Mouse (Mus musculus) layer of hippocampus, adult 9-11 months (tissue): ENCODE results near the gene Fhl1.
A peak's percentile ranks its signal among the peaks of the same experiment; 100 is the strongest.

Experiments
- DNase-seq: peaks from one replicate; pipeline ENCODE4 v3.0.0; 2022

Gene Fhl1

DNA sequence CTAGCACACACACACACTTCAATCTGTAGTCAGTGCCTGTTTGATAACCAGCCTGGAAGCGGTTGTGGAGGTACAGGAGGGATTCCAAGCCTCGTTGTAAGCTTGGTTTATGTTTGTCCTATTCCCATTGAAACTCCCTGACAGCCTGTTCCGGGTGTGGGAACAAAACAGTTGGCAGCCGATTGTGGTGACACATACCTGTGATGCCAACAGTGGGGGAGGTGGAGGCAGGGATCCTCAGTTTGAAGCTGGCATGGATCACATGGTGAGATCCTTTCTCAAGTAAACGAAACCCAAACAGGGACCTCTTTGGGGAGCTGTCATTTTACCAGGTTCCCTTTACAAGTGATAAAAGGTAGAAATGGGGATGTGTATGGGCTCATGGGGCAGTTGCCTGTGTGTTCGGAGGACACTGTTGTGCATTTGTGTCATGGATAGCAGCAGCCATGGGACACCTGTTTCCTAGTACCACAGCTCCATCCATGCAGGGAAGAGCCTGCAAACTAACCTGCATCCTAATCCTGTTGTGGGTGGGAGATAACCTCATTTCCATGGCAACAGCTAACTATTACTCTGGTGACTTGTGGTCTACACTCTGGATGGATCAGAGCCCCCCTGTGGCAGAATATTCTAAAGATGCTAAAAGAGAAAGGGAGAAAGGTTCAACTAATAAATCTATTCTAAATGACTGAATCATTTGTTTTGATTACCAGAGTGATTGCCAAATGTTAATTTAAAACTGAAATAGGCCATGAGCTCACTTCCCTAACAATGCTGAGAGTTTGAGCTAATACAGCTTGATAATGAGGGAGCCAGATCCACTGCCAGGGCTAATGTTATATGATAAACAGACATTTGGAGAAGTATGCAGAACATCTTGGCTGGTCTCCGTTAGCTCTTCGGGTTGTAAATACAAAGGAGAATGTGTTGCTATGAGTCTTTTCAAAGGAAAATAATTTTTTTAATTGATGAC lies 22.0 kb downstream of the Fhl1 start:
- peak; percentile 46 for DNase-seq

DNA sequence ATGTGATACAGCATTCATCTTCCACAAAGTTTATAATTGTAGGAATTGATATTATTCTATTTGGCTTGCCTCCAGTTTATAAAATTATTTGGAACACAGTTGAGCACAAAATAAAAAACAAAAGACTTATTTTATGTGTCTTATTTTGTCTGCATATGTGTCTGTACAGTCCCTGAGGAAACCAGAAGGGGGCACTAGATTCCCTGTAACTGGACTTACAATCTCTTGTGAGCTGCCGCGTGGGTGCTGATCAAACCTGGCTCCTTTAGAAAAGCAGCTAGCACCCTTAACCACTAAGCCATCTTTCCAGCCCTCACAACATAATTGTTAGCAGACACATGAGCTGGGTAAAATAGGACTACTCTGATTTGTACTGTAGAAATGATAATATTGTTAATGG lies 24.1 kb downstream of the Fhl1 start:
- peak; percentile 6 for DNase-seq

DNA sequence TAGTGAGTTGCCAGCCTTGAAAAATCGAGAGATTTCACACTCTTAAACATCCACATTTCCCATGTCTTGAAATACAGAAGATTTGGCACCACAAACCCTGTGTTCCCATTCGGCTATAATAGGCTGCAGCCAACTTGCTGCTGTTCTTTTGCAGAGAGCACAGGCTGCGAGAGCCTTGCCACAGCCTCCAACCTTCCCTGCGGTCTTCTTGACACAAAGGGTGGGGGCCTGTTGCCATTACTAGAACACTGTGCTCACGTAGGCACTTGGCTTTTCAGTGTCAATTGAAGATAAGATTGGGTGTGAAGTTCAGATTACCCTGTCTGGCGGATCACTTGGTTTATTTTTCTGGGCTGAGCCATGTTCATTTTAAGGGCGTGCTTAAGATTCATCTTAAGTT lies 24.8 kb downstream of the Fhl1 start:
- DNase-seq: no peak

- DNase-seq: no peak
Observed at GRCm38 (mm10) chrX:56760257-56760760, 28.7 kb downstream of the Fhl1 start.

DNA sequence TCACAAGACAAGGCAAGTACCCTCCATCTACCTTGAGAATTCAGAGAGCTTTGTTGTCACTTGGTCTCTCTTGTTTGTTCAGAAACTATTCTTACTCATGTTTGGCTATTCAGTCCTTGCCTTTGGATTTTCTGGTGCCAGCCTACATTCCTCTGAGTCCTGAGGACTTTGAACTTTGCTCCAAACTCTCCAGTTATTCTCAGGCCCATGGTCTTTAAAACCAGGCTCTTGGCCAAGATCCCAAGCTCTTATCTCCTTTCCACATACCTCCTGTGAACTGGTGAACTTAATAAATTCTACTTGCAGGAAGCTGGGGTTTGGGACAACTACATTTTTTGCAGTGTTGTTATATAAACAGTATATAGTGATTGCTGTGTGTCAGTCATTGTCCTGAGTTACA lies 38.3 kb downstream of the Fhl1 start:
- DNase-seq: no peak

DNA sequence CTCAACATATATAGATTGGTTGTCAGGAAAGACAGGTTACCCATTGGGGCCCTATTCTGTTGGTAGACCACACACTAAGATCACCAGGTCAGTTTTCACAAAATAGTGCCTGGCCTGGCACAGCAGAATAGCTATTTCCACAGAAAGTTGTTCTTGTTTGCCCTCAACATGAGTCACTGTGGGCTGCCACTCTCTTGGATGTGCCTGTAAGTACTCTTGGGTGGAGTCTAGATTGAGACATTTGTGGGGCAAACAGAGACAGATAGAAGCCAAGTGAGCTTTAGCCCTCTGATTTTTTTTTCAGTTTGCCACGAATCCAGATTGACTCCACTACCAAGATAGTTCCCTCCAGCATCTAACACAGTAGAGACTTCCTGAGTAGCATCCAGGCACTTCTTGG lies 40.2 kb downstream of the Fhl1 start:
- no peak for DNase-seq

DNA sequence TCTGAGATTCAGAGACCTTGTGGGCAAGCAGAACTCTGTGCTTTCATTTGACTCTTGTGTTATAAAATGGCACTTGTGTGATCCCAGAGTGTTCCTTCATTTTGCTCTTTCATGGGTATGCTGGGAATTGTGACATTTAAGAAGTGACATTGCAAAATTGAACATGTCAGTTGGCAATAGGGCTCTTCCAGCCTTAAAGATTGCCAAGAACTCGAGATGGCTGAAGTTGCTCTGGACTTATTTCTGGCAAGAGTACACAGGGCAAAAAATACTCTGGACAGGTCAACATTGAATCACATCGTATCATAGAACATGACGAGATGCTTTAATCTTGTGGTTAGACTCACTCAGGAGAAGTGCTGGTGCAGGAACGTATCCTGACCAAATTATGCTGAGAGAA lies 41.7 kb downstream of the Fhl1 start:
- DNase-seq: no peak

- no peak for DNase-seq
Observed at GRCm38 (mm10) chrX:56786281-56787061, 54.9 kb downstream of the Fhl1 start.

GRCm38 (mm10) chrX:56787486-56787885 lies 55.9 kb downstream of the Fhl1 start:
- DNase-seq: no peak

DNA sequence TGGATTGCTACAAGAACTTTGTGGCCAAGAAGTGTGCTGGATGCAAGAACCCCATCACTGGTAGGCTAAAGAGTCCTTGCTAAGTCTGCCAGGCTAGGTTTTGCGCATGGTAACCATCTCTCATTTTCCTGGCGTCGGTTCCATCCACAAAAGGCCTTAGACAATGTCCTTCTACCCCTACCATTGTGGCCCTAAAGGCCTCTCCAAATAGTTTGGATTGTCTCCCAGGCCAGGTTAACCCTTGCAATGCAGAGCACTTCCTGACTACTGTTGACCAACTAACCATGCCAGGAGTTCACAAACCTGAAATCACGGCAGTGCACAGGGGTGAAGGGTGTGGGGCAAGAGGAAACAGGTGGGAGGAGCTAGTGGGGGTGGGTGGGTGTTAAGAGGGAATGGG lies 59.0 kb downstream of the Fhl1 start:
- DNase-seq: no peak

GRCm38 (mm10) chrX:56791268-56791667 lies 59.7 kb downstream of the Fhl1 start:
- peak; percentile 44 for DNase-seq

DNA sequence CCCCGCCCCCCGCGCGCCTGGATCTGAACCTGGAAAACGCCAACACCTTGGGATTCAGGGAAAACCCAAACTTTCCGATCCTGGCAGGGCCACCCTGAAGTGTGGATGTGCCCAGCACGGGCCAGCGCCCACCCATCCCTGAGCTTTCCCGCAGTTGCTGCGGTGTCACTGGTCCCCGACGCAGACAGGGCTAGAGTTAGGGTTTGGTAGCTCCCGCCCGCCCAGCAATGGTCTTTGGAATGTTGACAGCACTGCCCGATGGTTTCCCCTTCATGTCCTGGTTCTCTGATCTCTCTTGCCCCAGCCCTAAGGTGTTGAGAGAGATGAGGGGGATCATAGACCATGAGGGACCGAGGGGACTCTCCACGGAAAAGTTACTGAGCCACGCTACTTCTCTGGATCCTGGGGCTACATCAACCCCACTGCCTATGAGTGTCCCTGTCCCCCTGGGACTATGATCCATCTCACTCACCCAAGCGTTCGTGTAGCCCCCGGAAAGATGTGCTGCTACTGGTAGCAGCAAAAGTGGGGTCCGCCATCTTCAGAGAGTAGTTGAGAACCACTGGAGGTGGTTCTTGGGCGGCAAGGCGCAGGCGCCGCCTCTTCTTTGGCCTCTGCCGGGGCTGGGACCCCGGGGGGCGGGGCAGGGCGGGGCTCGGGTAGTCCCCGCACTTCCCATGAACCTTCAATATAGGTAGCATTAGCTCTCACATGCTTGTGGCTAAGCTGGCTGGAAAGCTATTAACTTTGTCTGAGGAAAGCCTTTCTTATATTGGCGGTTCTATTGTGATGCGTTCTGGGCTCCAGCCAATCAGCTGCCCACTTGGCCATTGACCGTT lies 90.4 kb downstream of the Fhl1 start, which contains the start of gene Map7d3:
Gene Map7d3 (minus strand): TSS at position 562 of the 839 bp plus-strand sequence.
- no peak for DNase-seq

DNA sequence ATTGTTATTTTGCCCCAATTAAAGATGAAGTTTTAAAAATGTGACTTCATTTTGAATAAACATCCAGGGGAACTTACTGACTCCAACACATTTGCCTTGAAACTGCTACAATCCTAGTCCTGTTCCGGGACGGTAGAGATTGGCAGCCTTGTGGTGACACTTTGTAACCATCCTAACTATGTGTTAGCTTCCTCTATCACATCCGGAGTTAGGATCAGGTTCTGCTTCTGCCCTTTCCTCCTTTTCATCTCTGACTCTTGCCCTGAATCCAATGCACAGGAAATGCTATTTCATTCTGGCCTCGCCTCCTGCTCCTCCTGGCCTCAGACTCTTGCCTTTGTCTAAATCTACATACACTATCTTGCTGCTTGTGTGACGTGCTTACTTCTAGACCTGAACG lies 95.9 kb downstream of the Fhl1 start:
- no peak for DNase-seq

- no peak for DNase-seq
Observed at GRCm38 (mm10) chrX:56835842-56836241, 104.3 kb downstream of the Fhl1 start.

- no peak for DNase-seq
Observed at GRCm38 (mm10) chrX:56839369-56839768, 107.8 kb downstream of the Fhl1 start.

- no peak for DNase-seq
Observed at GRCm38 (mm10) chrX:56841255-56841654, 109.7 kb downstream of the Fhl1 start.
